Mouse (Mus musculus) myocyte (in vitro differentiated cells): ENCODE measurements at regions not wholly inside any gene's neighbourhood (a gene's known extent, or its start where the extent isn't known, plus 50 kb on each side); places are given as distances from the start of the nearest gene placed in this dataset.

ENCODE experiments used
- E2F4 ChIP-seq: IDR thresholded peaks from one replicate; pipeline ENCODE4 v1.6.1; 2011; ENCODE audit warnings: mild to moderate bottlenecking, control low read depth, moderate library complexity; ENCODE audit not compliant: insufficient read depth
- MYOD1 ChIP-seq, 3 experiments: IDR thresholded peaks; one replicate each; pipeline ENCODE4 v1.6.1; 2011; ENCODE audit warnings: control low read depth in 2 of 3, low read depth in 2 of 3, mild to moderate bottlenecking in 2 of 3, moderate library complexity in 1 of 3; ENCODE audit not compliant: insufficient read length in 2 of 3, control insufficient read depth in 1 of 3
- MYOG ChIP-seq, 3 experiments: IDR thresholded peaks; one replicate each; pipeline ENCODE4 v1.6.1; 2011; ENCODE audit warnings: control low read depth in 2 of 3, low read depth in 2 of 3, mild to moderate bottlenecking in 2 of 3; ENCODE audit not compliant: insufficient read length in 2 of 3, control insufficient read depth in 1 of 3, insufficient read depth in 1 of 3
- POLR2A ChIP-seq: IDR thresholded peaks from one replicate; pipeline ENCODE4 v1.6.1; 2011; ENCODE audit warnings: low read depth, mild to moderate bottlenecking, control low read depth, moderate library complexity; ENCODE audit not compliant: insufficient read length
- POLR2AphosphoS2 ChIP-seq: IDR thresholded peaks from one replicate; pipeline ENCODE4 v1.6.1; 2011; ENCODE audit warnings: low read depth, control low read depth; ENCODE audit not compliant: insufficient read length
- TCF12 ChIP-seq: IDR thresholded peaks from one replicate; pipeline ENCODE4 v1.6.1; 2011; ENCODE audit warnings: mild to moderate bottlenecking, control low read depth; ENCODE audit not compliant: poor library complexity, insufficient read depth, severe bottlenecking
- USF1 ChIP-seq: IDR thresholded peaks from one replicate; pipeline ENCODE4 v1.6.1; 2011; ENCODE audit warnings: low read depth, mild to moderate bottlenecking, control low read depth, moderate library complexity

GRCm38 (mm10) chr15:97605791-97606190 lies 99.8 kb downstream of the Rpap3 start:
- no peak for TF ChIP-seq POLR2A
- TF ChIP-seq TCF12 = no peak
- no peak for TF ChIP-seq POLR2AphosphoS2
- no peak for TF ChIP-seq E2F4
- TF ChIP-seq MYOD1 (IDR thresholded peaks at IDR 0.05; ENCODE audit: control insufficient read depth in 1 of 3, insufficient read length in 2 of 3, low read depth in 2 of 3) = no peak
- TF ChIP-seq MYOG (IDR thresholded peaks at IDR 0.05; ENCODE audit: control insufficient read depth in 1 of 3, insufficient read depth in 1 of 3, insufficient read length in 2 of 3, low read depth in 2 of 3) = no peak
- no peak for TF ChIP-seq USF1
